Mouse (Mus musculus) testis, postnatal 10 days (tissue): ENCODE data around the gene Hoxb9.

Source experiments
- DNase-seq: peaks from one replicate; pipeline ENCODE4 v3.0.0; 2021; ENCODE audit warnings: low spot score

Hoxb9 gene

GRCm38 (mm10) chr11:96270996-96271540 lies at the start of gene Hoxb9:
TSS of gene Hoxb9 (plus strand) at chr11:96271457.
- DNase-seq: peak; percentile 78

GRCm38 (mm10) chr11:96223813-96224212 lies 47.4 kb upstream of the Hoxb9 start:
- no peak for DNase-seq

- no peak for DNase-seq
Observed at GRCm38 (mm10) chr11:96227676-96228075, 43.6 kb upstream of the Hoxb9 start.

GRCm38 (mm10) chr11:96234906-96235305 lies 36.4 kb upstream of the Hoxb9 start:
- DNase-seq: peak; percentile 73

- peak; percentile 70 for DNase-seq
Observed at GRCm38 (mm10) chr11:96240211-96240610, 31.0 kb upstream of the Hoxb9 start.

- peak; percentile 78 for DNase-seq
Observed at GRCm38 (mm10) chr11:96250901-96251300, 20.4 kb upstream of the Hoxb9 start.

- DNase-seq: peak; percentile 73
Observed at GRCm38 (mm10) chr11:96251480-96252031, 19.7 kb upstream of the Hoxb9 start.

GRCm38 (mm10) chr11:96252541-96253120 lies 18.6 kb upstream of the Hoxb9 start:
- no peak for DNase-seq

- no peak for DNase-seq
Observed at GRCm38 (mm10) chr11:96254221-96254620, 17.0 kb upstream of the Hoxb9 start.

- DNase-seq: no peak
Observed at GRCm38 (mm10) chr11:96255111-96255995, 15.9 kb upstream of the Hoxb9 start.

GRCm38 (mm10) chr11:96255996-96256445 lies 15.2 kb upstream of the Hoxb9 start:
- DNase-seq: no peak

- DNase-seq: no peak
Observed at GRCm38 (mm10) chr11:96257141-96257540, 14.1 kb upstream of the Hoxb9 start.

- DNase-seq: no peak
Observed at GRCm38 (mm10) chr11:96259038-96259437, 12.2 kb upstream of the Hoxb9 start.

- DNase-seq: no peak
Observed at GRCm38 (mm10) chr11:96259511-96259910, 11.7 kb upstream of the Hoxb9 start.

- no peak for DNase-seq
Observed at GRCm38 (mm10) chr11:96260310-96260970, 10.8 kb upstream of the Hoxb9 start.

- DNase-seq: peak; percentile 94
Observed at GRCm38 (mm10) chr11:96261323-96261890, 9.8 kb upstream of the Hoxb9 start.

- DNase-seq: no peak
Observed at GRCm38 (mm10) chr11:96262262-96262830, 8.9 kb upstream of the Hoxb9 start.

- DNase-seq: no peak
Observed at GRCm38 (mm10) chr11:96263636-96264389, 7.4 kb upstream of the Hoxb9 start.

GRCm38 (mm10) chr11:96264390-96265020 lies 6.8 kb upstream of the Hoxb9 start:
- no peak for DNase-seq

- peak; percentile 82 for DNase-seq
Observed at GRCm38 (mm10) chr11:96265954-96266353, 5.3 kb upstream of the Hoxb9 start.
